Mouse (Mus musculus): ENCODE measurements around the gene Vps16. TPM values are rescaled to one million over a fixed set of nuclear protein-coding genes. Genes with fewer than 3 reads are reported as not detected.

The Vps16 gene
- polyA plus RNA-seq, 1 experiment from 2014 or later, result 60.9 TPM

DNA sequence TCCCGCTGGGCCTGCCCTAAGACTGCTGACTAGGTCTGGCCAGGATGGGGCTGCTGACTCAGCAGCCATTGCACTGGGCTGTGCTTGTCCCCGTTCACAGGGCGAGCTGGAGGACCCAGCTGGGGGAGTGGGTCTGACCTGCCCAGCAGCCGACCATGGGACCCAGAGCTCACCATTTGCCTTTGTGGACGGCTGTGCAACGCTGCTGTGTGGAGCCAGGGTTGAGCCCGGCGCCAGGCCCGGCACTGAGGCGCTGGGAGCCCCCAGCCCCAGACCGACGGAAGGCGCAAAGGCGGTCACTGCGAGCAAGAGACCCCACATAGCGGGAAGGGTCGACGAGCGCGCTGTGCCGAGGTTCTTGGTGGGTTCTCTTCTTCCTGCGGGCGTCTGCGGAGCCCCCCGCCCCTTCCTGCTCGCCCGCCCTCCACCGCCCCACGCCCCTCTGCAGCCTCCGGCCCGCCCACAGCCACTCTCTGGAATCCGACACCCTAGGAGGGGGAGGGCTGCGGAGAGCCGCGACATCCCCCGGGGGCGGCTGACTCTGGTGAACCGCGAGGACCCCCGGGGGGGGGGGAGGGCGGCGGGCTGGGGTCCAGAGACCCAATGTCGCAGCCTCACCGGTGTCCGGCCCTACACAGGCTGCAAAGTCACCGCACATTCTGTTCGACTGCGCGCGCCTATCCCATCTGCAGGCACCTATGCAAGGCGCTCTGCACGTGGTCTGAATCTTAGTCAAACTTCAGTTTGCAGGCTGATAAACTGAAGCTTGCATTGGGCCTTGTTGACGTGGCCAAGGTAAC is 26.8 kb upstream of the Vps16 start, which contains the start of gene Cpxm1:
Gene Cpxm1, minus strand, starts transcription at position 389 of the 800 bp plus-strand sequence.
- no peaks in the 10 kb centered on the region for H3K9me3 ChIP-seq (replicated peaks; ENCODE audit: control insufficient read depth, low read length)
- H3K27me3 ChIP-seq (ENCODE audit: control insufficient read depth, insufficient read depth, low read length), result peaks cover 20% of the 10 kb centered on the region
- peaks cover 4% of the 10 kb centered on the region for H3K4me1 ChIP-seq (ENCODE audit: control insufficient read depth, insufficient read depth, low read length)
- ATAC-seq (replicated peaks; ENCODE audit: extremely low read depth, insufficient read depth, low FRiP score), result peak; percentile 82
- peak within 1 kb of the TSS; percentile 49; the same call in 1 of the 2 replicates for H3K27ac ChIP-seq (ENCODE audit: low read length)
- H3K4me3 ChIP-seq (ENCODE audit: low read length), result peak within 1 kb of the TSS; percentile 68
- H3K9ac ChIP-seq (ENCODE audit: low read length), result peak within 1 kb of the TSS; percentile 80
- under 1% methylated on average over 44 of the region's 53 CpGs for WGBS
- H3K36me3 ChIP-seq (ENCODE audit: control insufficient read depth, insufficient read depth), result no peaks in the 10 kb centered on the region
- peak within 1 kb of the TSS; percentile 98 for H3K4me2 ChIP-seq (ENCODE audit: low read depth, low read length)

DNA sequence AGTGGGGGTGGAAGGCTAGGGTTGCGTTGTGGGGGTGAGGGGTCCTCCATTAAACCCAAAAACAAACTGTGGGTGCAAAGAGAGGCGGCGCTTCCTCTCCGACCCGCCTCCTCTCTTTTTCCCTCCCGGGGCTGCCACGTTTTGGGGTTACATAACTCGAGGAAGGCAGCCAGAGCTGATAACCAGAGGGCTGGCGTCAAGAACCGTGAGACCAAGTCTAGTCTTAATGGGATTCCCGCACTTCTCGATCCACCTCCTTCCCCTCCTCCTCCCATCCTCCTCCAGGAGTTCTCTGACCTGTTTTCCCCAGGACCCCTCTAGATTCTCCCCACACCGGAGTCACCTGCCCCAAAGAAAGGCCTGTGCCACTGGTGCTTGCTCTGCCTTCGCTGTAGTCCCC is 26.0 kb upstream of the Vps16 start:
- Histone ChIP-seq H3K27ac (ENCODE audit: low read length) (no peak overlapping the region), H3K9me3 (replicated peaks; ENCODE audit: control insufficient read depth, low read length) (no peaks in the 10 kb centered on the region), H3K9ac (ENCODE audit: low read length) (peak overlapping the region; percentile 80), H3K36me3 (ENCODE audit: control insufficient read depth, insufficient read depth) (no peaks in the 10 kb centered on the region), H3K4me1 (ENCODE audit: control insufficient read depth, insufficient read depth, low read length) (peaks cover 4% of the 10 kb centered on the region), H3K4me2 (ENCODE audit: low read depth, low read length) (peak overlapping the region; percentile 98), H3K27me3 (ENCODE audit: control insufficient read depth, insufficient read depth, low read length) (peaks cover 20% of the 10 kb centered on the region), H3K4me3 (ENCODE audit: low read length) (peak overlapping the region; percentile 68)
- ATAC-seq (replicated peaks; ENCODE audit: extremely low read depth, insufficient read depth, low FRiP score), result no peak
- whole genome bisulfite sequencing, result 15% methylated on average over 11 of the region's 14 CpGs

DNA sequence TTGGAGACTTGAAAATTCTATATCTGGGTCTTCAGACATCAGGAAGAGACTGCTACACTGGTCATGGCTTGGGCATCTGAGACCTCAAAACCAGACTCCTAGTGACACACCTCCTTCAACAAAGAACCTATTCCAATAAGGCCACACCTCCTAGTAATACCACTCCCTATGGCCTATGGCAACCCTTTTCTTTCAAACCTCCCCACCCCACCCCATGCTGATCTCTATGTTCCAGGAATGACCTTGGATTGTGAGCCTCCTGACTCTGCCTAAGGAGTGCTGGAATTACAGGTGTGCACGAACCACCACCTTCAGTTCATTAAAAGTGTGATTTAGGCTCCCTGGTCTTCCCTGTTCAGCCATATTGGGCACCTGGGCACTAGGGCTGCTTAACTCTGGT is 24.1 kb upstream of the Vps16 start:
- H3K27me3 ChIP-seq (ENCODE audit: control insufficient read depth, insufficient read depth, low read length), result peaks cover 20% of the 10 kb centered on the region
- no peaks in the 10 kb centered on the region for H3K36me3 ChIP-seq (ENCODE audit: control insufficient read depth, insufficient read depth)
- no peaks in the 10 kb centered on the region for H3K9me3 ChIP-seq (replicated peaks; ENCODE audit: control insufficient read depth, low read length)
- H3K4me1 ChIP-seq (ENCODE audit: control insufficient read depth, insufficient read depth, low read length), result peaks cover 4% of the 10 kb centered on the region
- 89% methylated on average over 1 of the region's 1 CpGs for WGBS
- no peak overlapping the region for H3K4me3 ChIP-seq (ENCODE audit: low read length)
- H3K4me2 ChIP-seq (ENCODE audit: low read depth, low read length), result no peak overlapping the region
- no peak overlapping the region for H3K9ac ChIP-seq (ENCODE audit: low read length)
- no peak for ATAC-seq (replicated peaks; ENCODE audit: extremely low read depth, insufficient read depth, low FRiP score)
- H3K27ac ChIP-seq (ENCODE audit: low read length), result no peak overlapping the region

DNA sequence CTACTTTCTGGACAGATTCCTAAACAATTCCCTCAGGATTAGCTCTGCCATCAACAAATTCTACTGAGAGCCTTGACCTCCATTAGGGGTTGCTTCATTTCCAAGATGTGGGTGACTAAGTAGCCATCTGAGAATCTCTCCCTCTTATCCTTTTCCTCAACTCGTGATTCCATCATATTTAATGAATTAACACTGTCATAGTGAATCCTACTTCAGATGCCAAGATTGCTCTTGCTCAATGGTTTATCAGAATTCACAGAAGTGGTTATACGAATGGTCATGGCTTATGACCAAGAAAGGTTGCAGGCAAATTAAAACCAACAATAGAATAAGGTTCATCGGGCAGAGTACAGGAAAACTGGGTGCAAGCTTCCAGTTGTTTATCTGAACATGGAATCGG is 22.2 kb upstream of the Vps16 start:
- H3K4me1 ChIP-seq (ENCODE audit: control insufficient read depth, insufficient read depth, low read length), result peaks cover 4% of the 10 kb centered on the region
- no peak for ATAC-seq (replicated peaks; ENCODE audit: extremely low read depth, insufficient read depth, low FRiP score)
- WGBS, result 65% methylated on average over 4 of the region's 4 CpGs

DNA sequence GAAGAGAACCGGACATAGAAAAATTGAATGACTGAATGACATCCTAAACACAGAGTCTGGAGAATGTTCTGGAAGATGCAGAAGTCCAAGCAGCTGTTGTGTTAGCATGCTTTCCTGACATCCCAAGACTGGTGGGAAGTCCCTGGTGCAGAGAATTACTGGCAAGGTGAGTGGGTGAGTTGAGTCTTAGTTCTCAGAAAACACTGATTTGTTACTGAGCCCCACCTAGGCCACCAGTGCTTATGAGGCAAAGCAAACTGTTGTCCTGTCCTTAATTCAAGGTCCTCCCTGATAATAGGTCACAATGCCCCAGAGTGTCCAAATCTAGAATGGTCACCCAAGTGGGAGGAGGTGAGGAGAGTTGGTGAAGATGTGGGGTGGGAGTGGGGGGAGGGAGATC is 19.2 kb upstream of the Vps16 start, which contains the start of the genes Gm28372 and 1700020A23Rik:
Gene Gm28372, plus strand, starts transcription at position 301 of the 400 bp plus-strand sequence.
Gene 1700020A23Rik, plus strand, starts transcription at position 321 of the 400 bp plus-strand sequence.
- Histone ChIP-seq H3K27ac (ENCODE audit: low read length) (no peak within 1 kb of the TSS), H3K4me2 (ENCODE audit: low read depth, low read length) (no peak within 1 kb of the TSS), H3K9ac (ENCODE audit: low read length) (no peak within 1 kb of the TSS), H3K36me3 (ENCODE audit: control insufficient read depth, insufficient read depth) (no peaks in the 10 kb centered on the region), H3K4me3 (ENCODE audit: low read length) (no peak within 1 kb of the TSS), H3K4me1 (ENCODE audit: control insufficient read depth, insufficient read depth, low read length) (no peaks in the 10 kb centered on the region), H3K9me3 (replicated peaks; ENCODE audit: control insufficient read depth, low read length) (no peaks in the 10 kb centered on the region), H3K27me3 (ENCODE audit: control insufficient read depth, insufficient read depth, low read length) (no peaks in the 10 kb centered on the region)
- ATAC-seq (replicated peaks; ENCODE audit: extremely low read depth, insufficient read depth, low FRiP score), result no peak
- WGBS, result 82% methylated on average over 1 of the region's 1 CpGs

More for the DNA sequence above, 22.2 kb upstream of the Vps16 start:
- Histone ChIP-seq H3K4me2 (ENCODE audit: low read depth, low read length) (no peak overlapping the region), H3K9me3 (replicated peaks; ENCODE audit: control insufficient read depth, low read length) (no peaks in the 10 kb centered on the region), H3K36me3 (ENCODE audit: control insufficient read depth, insufficient read depth) (no peaks in the 10 kb centered on the region), H3K27me3 (ENCODE audit: control insufficient read depth, insufficient read depth, low read length) (peaks cover 14% of the 10 kb centered on the region), H3K4me3 (ENCODE audit: low read length) (no peak overlapping the region), H3K9ac (ENCODE audit: low read length) (no peak overlapping the region), H3K27ac (ENCODE audit: low read length) (no peak overlapping the region)

DNA sequence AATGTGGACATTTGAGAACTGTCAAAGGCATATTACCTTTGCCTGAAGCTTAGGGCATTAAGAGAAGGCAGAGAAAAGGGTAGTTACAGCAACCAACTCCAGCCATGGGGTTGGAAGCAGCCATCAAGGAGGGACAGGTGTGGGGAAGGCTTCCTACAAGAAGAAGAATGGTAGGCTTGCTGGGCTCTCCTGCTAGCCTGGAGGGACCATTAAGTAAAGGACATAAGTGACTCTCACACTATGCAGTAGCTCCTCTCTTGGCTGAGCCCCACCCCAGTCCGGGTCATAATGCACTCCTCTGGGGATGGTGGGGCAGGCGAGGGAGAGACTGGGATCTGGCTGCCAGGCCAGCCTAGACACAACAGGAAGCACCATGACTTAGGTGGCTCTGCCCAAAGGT is 18.0 kb upstream of the Vps16 start, which contains the start of gene Tmem239:
Gene Tmem239, plus strand, starts transcription at position 301 of the 400 bp plus-strand sequence.
- no peak within 1 kb of the TSS for H3K27ac ChIP-seq (ENCODE audit: low read length)
- H3K4me1 ChIP-seq (ENCODE audit: control insufficient read depth, insufficient read depth, low read length), result no peaks in the 10 kb centered on the region
- 67% methylated on average over 2 of the region's 2 CpGs for WGBS
- H3K9me3 ChIP-seq (replicated peaks; ENCODE audit: control insufficient read depth, low read length), result no peaks in the 10 kb centered on the region
- H3K4me2 ChIP-seq (ENCODE audit: low read depth, low read length), result no peak within 1 kb of the TSS
- H3K36me3 ChIP-seq (ENCODE audit: control insufficient read depth, insufficient read depth), result no peaks in the 10 kb centered on the region
- no peak within 1 kb of the TSS for H3K4me3 ChIP-seq (ENCODE audit: low read length)
- ATAC-seq (replicated peaks; ENCODE audit: extremely low read depth, insufficient read depth, low FRiP score), result no peak
- no peaks in the 10 kb centered on the region for H3K27me3 ChIP-seq (ENCODE audit: control insufficient read depth, insufficient read depth, low read length)
- no peak within 1 kb of the TSS for H3K9ac ChIP-seq (ENCODE audit: low read length)

DNA sequence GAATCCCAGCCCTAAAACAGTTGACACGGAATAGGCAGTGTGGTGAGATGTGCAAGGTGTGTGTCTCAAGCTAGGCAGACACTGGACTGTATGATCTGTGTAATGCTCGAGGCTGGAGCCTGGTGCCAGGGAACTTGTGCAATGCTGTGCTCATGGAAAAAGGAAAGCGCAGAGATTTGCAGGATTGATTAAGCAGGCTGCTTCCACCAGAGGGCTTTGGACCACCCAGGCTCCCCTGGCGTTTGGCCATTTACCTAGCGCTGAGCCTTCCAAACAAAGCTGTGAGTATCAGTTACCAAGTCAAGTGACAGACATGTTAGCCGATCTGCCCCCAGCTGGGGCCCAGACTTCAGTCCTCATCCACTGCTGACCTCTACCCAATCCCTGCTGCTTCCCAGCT is 15.9 kb upstream of the Vps16 start:
- WGBS, result 19% methylated on average over 6 of the region's 6 CpGs
- Histone ChIP-seq H3K36me3 (ENCODE audit: control insufficient read depth, insufficient read depth) (no peaks in the 10 kb centered on the region), H3K4me2 (ENCODE audit: low read depth, low read length) (no peak overlapping the region), H3K27me3 (ENCODE audit: control insufficient read depth, insufficient read depth, low read length) (no peaks in the 10 kb centered on the region), H3K4me1 (ENCODE audit: control insufficient read depth, insufficient read depth, low read length) (no peaks in the 10 kb centered on the region), H3K9ac (ENCODE audit: low read length) (no peak overlapping the region), H3K27ac (ENCODE audit: low read length) (no peak overlapping the region), H3K9me3 (replicated peaks; ENCODE audit: control insufficient read depth, low read length) (no peaks in the 10 kb centered on the region), H3K4me3 (ENCODE audit: low read length) (no peak overlapping the region)
- no peak; the same call in 1 of the 2 replicates for ATAC-seq (replicated peaks; ENCODE audit: extremely low read depth, insufficient read depth, low FRiP score)

DNA sequence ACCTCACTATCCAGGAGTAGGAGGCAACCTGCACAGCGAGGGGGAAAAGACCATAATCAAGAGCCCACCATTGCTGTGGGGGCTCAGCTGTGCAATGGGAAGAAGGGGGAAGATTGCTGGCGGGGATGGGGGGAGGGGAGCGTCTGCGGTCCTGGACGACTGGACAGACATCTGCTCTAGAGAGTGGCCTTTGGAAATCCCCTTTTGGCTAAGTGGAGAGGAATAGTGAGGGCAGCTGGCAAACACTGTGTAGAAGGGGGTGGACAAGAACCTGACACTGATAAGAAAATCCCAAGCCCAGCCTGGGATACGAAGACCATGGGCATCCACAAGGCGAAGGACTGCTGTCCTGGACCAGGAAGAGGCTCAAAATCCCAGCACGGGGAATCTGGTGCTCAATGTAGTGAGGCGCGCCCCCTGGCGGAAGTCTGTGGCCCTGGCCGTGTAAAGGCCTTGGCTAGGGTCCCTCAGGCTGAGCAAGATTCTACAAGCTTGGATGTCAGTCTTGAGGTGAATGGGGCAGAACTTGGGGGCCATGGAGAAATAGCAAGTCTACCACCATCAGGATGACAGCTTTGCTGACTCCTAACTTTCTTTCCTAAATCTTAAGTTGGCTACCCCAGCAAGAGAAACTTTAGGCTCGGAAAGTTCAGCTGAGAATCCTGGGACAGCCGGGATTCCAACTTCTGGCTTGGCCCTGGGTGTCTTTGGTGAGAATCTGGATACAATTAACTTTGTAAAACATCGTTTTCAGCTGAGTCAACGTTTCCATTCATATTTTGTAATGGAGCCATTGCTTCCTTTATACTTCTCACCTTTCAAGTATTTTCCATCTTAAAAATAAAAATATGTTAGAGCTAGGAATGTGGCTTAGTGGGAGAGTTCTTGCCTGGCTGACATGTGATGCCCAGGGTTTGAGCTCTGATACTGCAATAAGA is 12.3 kb upstream of the Vps16 start:
- Histone ChIP-seq H3K4me1 (ENCODE audit: control insufficient read depth, insufficient read depth, low read length) (no peaks in the 10 kb centered on the region), H3K36me3 (ENCODE audit: control insufficient read depth, insufficient read depth) (no peaks in the 10 kb centered on the region), H3K4me3 (ENCODE audit: low read length) (no peak overlapping the region), H3K27ac (ENCODE audit: low read length) (no peak overlapping the region), H3K4me2 (ENCODE audit: low read depth, low read length) (no peak overlapping the region), H3K27me3 (ENCODE audit: control insufficient read depth, insufficient read depth, low read length) (no peaks in the 10 kb centered on the region), H3K9ac (ENCODE audit: low read length) (no peak overlapping the region), H3K9me3 (replicated peaks; ENCODE audit: control insufficient read depth, low read length) (no peaks in the 10 kb centered on the region)
- WGBS, result 31% methylated on average over 16 of the region's 16 CpGs
- ATAC-seq (replicated peaks; ENCODE audit: extremely low read depth, insufficient read depth, low FRiP score), result peak; percentile 80

All from heart, embryonic 16.5 days (tissue).